Mouse (Mus musculus): Measurements from ENCODE around the gene Dppa3. TPM values are rescaled to one million over a fixed set of nuclear protein-coding genes. Genes with fewer than 3 reads are reported as not detected.

Dppa3 gene
- polyA plus RNA-seq, 1 experiment from 2014 or later, result not detected

DNA sequence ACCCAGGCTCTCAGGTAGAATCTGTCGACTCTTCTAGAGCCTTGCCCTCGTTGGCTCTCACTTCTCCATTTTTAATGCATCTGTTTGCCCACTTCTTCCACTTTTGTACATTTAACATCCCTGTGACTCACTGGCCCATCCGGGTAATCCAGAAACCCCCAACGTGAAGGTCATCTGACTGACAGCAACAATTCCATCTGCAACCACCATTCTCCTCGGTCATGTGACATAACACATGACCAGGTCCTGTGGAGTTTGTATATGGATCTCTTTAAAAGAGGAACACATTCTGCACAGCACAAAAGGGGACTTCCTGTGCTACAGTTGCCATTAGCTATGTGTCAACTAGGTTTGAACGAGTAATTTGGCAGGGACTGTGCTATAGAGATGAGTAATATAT is 28.1 kb downstream of the Dppa3 start:
- Histone ChIP-seq H3K4me3 (ENCODE audit: low read length) (no peak overlapping the region), H3K27me3 (ENCODE audit: control insufficient read depth, insufficient read depth, low read length) (no peaks in the 10 kb centered on the region), H3K36me3 (ENCODE audit: control insufficient read depth, insufficient read depth) (no peaks in the 10 kb centered on the region), H3K9me3 (replicated peaks; ENCODE audit: control insufficient read depth, low read length) (no peaks in the 10 kb centered on the region), H3K4me1 (ENCODE audit: control insufficient read depth, insufficient read depth, low read length) (no peaks in the 10 kb centered on the region), H3K4me2 (ENCODE audit: low read depth, low read length) (no peak overlapping the region), H3K27ac (ENCODE audit: low read length) (no peak overlapping the region), H3K9ac (ENCODE audit: low read length) (no peak overlapping the region)
- no peak for ATAC-seq (replicated peaks; ENCODE audit: extremely low read depth, insufficient read depth, low FRiP score)
- WGBS, result 71% methylated on average over 6 of the region's 6 CpGs

GRCm38 (mm10) chr6:122657630-122658029 is 31.4 kb downstream of the Dppa3 start:
- Histone ChIP-seq H3K27me3 (ENCODE audit: control insufficient read depth, insufficient read depth, low read length) (peaks cover 8% of the 10 kb centered on the region), H3K4me2 (ENCODE audit: low read depth, low read length) (no peak overlapping the region), H3K36me3 (ENCODE audit: control insufficient read depth, insufficient read depth) (no peaks in the 10 kb centered on the region), H3K9me3 (replicated peaks; ENCODE audit: control insufficient read depth, low read length) (no peaks in the 10 kb centered on the region), H3K27ac (ENCODE audit: low read length) (no peak overlapping the region), H3K4me3 (ENCODE audit: low read length) (no peak overlapping the region), H3K9ac (ENCODE audit: low read length) (no peak overlapping the region), H3K4me1 (ENCODE audit: control insufficient read depth, insufficient read depth, low read length) (no peaks in the 10 kb centered on the region)
- no peak for ATAC-seq (replicated peaks; ENCODE audit: extremely low read depth, insufficient read depth, low FRiP score)
- WGBS, result 69% methylated on average over 5 of the region's 5 CpGs

DNA sequence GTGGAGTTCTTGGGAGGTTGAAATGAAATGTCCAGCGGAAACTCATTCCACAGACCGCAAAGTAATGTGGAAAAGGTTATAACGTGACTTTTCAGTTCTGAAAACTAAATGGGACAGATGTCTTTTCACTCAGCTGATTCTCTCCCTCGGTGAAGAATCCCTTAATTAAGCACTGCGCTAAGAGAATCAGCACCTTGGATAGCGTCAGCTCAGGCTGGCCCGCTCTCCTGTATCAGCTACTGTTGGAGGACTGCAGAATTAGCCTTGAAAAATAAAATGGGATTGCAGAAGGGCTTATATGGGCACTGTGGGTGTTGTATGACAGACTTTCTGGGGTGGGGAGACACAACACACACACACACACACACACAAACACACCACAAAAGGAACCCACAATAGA is 33.4 kb downstream of the Dppa3 start:
- WGBS, result 9% methylated on average over 7 of the region's 7 CpGs
- no peak for ATAC-seq (replicated peaks; ENCODE audit: extremely low read depth, insufficient read depth, low FRiP score)
- Histone ChIP-seq H3K4me2 (ENCODE audit: low read depth, low read length) (no peak overlapping the region), H3K9me3 (replicated peaks; ENCODE audit: control insufficient read depth, low read length) (no peaks in the 10 kb centered on the region), H3K9ac (ENCODE audit: low read length) (no peak overlapping the region), H3K27me3 (ENCODE audit: control insufficient read depth, insufficient read depth, low read length) (peaks cover 14% of the 10 kb centered on the region), H3K4me1 (ENCODE audit: control insufficient read depth, insufficient read depth, low read length) (peaks cover 6% of the 10 kb centered on the region; the same call in 1 of the 2 replicates), H3K36me3 (ENCODE audit: control insufficient read depth, insufficient read depth) (no peaks in the 10 kb centered on the region), H3K27ac (ENCODE audit: low read length) (no peak overlapping the region), H3K4me3 (ENCODE audit: low read length) (no peak overlapping the region)

DNA sequence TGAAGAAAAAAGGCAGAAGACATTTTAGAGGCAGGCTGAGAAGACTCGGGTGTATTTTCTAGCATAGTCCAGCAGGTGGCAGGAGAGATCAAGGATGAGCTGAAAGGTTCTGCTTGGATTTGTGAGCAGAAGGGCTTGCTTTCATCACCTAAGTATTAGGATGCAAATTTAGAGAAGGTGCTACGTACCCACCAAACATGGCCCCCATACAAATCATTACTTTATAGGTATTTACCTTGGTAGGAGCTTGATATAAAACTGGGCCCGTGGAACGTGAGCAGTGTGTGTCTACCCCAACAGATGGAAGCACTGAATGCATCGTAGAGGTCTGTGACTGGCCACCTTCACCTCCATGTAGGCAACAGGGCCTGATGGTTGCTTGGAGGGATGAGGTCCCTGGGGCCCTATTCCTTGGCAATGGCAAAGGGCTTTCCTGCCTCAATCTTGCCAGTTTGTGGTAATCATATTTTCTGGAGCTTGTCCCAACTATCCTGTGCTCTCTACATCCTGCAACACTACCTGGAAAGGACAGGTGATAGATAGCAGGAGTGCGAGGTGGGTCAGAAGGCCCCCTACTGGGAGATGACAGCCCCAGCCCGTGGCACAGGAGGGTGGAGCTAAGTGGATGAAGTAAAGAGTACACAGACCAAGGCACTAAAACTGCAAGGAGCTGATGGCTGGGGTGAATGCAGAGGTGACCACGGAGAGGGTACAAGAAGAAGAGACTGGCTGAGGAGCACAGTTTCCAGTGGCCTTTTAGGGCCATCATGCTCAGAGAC is 34.6 kb downstream of the Dppa3 start:
- no peak overlapping the region for H3K9ac ChIP-seq (ENCODE audit: low read length)
- H3K4me3 ChIP-seq (ENCODE audit: low read length), result no peak overlapping the region
- H3K27ac ChIP-seq (ENCODE audit: low read length), result no peak overlapping the region
- no peaks in the 10 kb centered on the region for H3K36me3 ChIP-seq (ENCODE audit: control insufficient read depth, insufficient read depth)
- no peak overlapping the region for H3K4me2 ChIP-seq (ENCODE audit: low read depth, low read length)
- no peak for ATAC-seq (replicated peaks; ENCODE audit: extremely low read depth, insufficient read depth, low FRiP score)
- H3K9me3 ChIP-seq (replicated peaks; ENCODE audit: control insufficient read depth, low read length), result no peaks in the 10 kb centered on the region
- 32% methylated on average over 8 of the region's 8 CpGs for WGBS
- peaks cover 14% of the 10 kb centered on the region for H3K27me3 ChIP-seq (ENCODE audit: control insufficient read depth, insufficient read depth, low read length)
- peaks cover 6% of the 10 kb centered on the region; the same call in 1 of the 2 replicates for H3K4me1 ChIP-seq (ENCODE audit: control insufficient read depth, insufficient read depth, low read length)

- no peaks in the 10 kb centered on the region for H3K9me3 ChIP-seq (replicated peaks; ENCODE audit: control insufficient read depth, low read length)
- H3K36me3 ChIP-seq (ENCODE audit: control insufficient read depth, insufficient read depth), result no peaks in the 10 kb centered on the region
- peak overlapping the region; percentile 8 for H3K4me2 ChIP-seq (ENCODE audit: low read depth, low read length)
- no peak overlapping the region for H3K9ac ChIP-seq (ENCODE audit: low read length)
- H3K4me3 ChIP-seq (ENCODE audit: low read length), result no peak overlapping the region
- H3K4me1 ChIP-seq (ENCODE audit: control insufficient read depth, insufficient read depth, low read length), result peaks cover 10% of the 10 kb centered on the region
- WGBS, result 32% methylated on average over 22 of the region's 22 CpGs
- peaks cover 14% of the 10 kb centered on the region for H3K27me3 ChIP-seq (ENCODE audit: control insufficient read depth, insufficient read depth, low read length)
- no peak overlapping the region for H3K27ac ChIP-seq (ENCODE audit: low read length)
- ATAC-seq (replicated peaks; ENCODE audit: extremely low read depth, insufficient read depth, low FRiP score), result no peak
These were observed 36.5 kb downstream of the Dppa3 start for GRCm38 (mm10) chr6:122662551-122663264.

DNA sequence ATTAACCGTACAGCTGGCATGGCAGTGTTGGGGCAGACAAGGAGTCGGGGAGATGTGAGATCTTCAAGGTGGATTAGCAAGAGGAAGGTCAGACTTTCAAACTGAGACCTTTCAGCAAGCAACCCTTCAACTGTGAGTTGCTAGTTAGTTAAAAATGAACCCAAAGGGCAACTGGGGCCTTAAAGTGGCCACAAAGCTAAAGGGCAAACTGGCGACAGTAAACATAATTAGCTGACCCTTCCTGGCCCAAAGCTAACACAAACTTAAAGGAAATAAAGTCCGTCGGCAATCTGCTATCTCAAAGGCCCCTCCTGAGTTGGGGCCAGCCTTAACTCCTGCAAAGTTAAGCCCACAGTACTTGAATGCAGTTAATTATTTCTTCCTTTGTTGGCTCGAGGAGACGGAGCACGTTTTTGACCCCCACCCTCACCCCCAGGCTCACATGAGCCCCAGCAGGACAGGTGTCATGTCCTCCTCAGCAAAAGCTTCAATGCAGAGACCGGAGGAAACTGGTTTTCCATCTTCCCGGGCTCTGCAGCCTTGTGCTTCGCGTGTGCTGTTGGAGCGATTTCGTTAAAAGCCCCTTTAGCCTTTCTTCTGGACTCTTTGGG is 37.5 kb downstream of the Dppa3 start:
- Histone ChIP-seq H3K9ac (ENCODE audit: low read length) (no peak overlapping the region), H3K27ac (ENCODE audit: low read length) (no peak overlapping the region), H3K36me3 (ENCODE audit: control insufficient read depth, insufficient read depth) (no peaks in the 10 kb centered on the region), H3K4me3 (ENCODE audit: low read length) (no peak overlapping the region), H3K9me3 (replicated peaks; ENCODE audit: control insufficient read depth, low read length) (no peaks in the 10 kb centered on the region), H3K27me3 (ENCODE audit: control insufficient read depth, insufficient read depth, low read length) (peaks cover 14% of the 10 kb centered on the region), H3K4me2 (ENCODE audit: low read depth, low read length) (no peak overlapping the region), H3K4me1 (ENCODE audit: control insufficient read depth, insufficient read depth, low read length) (peaks cover 10% of the 10 kb centered on the region)
- no peak for ATAC-seq (replicated peaks; ENCODE audit: extremely low read depth, insufficient read depth, low FRiP score)
- WGBS, result 51% methylated on average over 14 of the region's 14 CpGs

GRCm38 (mm10) chr6:122665866-122666265 is 39.7 kb downstream of the Dppa3 start:
- H3K9ac ChIP-seq (ENCODE audit: low read length), result no peak overlapping the region
- H3K9me3 ChIP-seq (replicated peaks; ENCODE audit: control insufficient read depth, low read length), result no peaks in the 10 kb centered on the region
- H3K4me3 ChIP-seq (ENCODE audit: low read length), result no peak overlapping the region
- no peak overlapping the region for H3K27ac ChIP-seq (ENCODE audit: low read length)
- H3K4me1 ChIP-seq (ENCODE audit: control insufficient read depth, insufficient read depth, low read length), result peaks cover 12% of the 10 kb centered on the region
- no peak for ATAC-seq (replicated peaks; ENCODE audit: extremely low read depth, insufficient read depth, low FRiP score)
- H3K36me3 ChIP-seq (ENCODE audit: control insufficient read depth, insufficient read depth), result no peaks in the 10 kb centered on the region
- WGBS, result 21% methylated on average over 7 of the region's 7 CpGs
- 0 out of 2 replicates have a peak overlapping the region, but pooled peaks have one; percentile 9 for H3K4me2 ChIP-seq (ENCODE audit: low read depth, low read length)
- peaks cover 12% of the 10 kb centered on the region for H3K27me3 ChIP-seq (ENCODE audit: control insufficient read depth, insufficient read depth, low read length)

DNA sequence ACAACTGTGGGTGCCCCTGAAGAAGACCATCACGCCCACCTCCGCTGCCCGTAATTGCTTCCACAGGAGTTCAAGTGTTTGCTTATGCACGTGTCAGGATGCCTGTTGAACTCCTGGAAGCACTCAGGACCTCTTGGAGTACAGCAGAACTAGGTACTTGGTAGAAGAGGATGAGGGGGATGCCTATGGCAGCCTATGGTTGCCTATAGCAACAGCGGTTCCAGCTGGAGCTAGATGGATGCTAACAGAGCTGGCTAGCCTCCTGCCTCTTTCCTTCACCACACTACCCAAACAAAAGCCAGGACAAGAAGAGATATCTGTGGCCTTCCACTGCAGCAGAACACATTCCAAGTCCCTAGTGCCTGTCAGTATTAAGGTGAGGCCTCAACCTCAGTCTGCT is 41.5 kb downstream of the Dppa3 start:
- H3K4me3 ChIP-seq (ENCODE audit: low read length), result no peak overlapping the region
- H3K9me3 ChIP-seq (replicated peaks; ENCODE audit: control insufficient read depth, low read length), result no peaks in the 10 kb centered on the region
- ATAC-seq (replicated peaks; ENCODE audit: extremely low read depth, insufficient read depth, low FRiP score), result no peak
- no peak overlapping the region for H3K9ac ChIP-seq (ENCODE audit: low read length)
- no peak overlapping the region for H3K27ac ChIP-seq (ENCODE audit: low read length)
- WGBS, result 75% methylated on average over 5 of the region's 5 CpGs
- H3K4me2 ChIP-seq (ENCODE audit: low read depth, low read length), result no peak overlapping the region
- H3K36me3 ChIP-seq (ENCODE audit: control insufficient read depth, insufficient read depth), result no peaks in the 10 kb centered on the region
- H3K27me3 ChIP-seq (ENCODE audit: control insufficient read depth, insufficient read depth, low read length), result peaks cover 6% of the 10 kb centered on the region
- peaks cover 12% of the 10 kb centered on the region for H3K4me1 ChIP-seq (ENCODE audit: control insufficient read depth, insufficient read depth, low read length)

DNA sequence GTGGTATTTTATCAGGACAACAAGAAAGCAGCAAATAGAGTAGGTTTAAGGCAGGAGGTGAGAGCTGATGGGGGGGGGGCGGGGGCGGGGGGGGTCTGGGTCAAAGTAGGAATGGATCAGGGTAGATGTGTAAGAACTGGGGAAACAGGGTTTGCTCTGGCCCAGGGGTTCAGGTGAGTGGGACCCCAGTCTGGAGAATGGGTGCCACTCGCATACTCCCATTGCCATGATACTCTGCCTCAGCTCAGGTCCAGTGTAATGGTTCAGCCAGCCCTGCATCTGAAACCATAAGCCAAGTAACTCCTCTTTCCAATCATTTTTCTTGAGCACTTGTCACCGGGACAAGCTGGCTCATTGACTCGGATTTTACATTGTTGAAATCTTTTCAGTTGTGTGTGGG is 42.6 kb downstream of the Dppa3 start:
- no peak for ATAC-seq (replicated peaks; ENCODE audit: extremely low read depth, insufficient read depth, low FRiP score)
- Histone ChIP-seq H3K4me3 (ENCODE audit: low read length) (no peak overlapping the region), H3K9ac (ENCODE audit: low read length) (no peak overlapping the region), H3K9me3 (replicated peaks; ENCODE audit: control insufficient read depth, low read length) (no peaks in the 10 kb centered on the region), H3K4me1 (ENCODE audit: control insufficient read depth, insufficient read depth, low read length) (peaks cover 6% of the 10 kb centered on the region; the same call in 1 of the 2 replicates), H3K27ac (ENCODE audit: low read length) (no peak overlapping the region), H3K4me2 (ENCODE audit: low read depth, low read length) (no peak overlapping the region), H3K36me3 (ENCODE audit: control insufficient read depth, insufficient read depth) (no peaks in the 10 kb centered on the region), H3K27me3 (ENCODE audit: control insufficient read depth, insufficient read depth, low read length) (peaks cover 1% of the 10 kb centered on the region; the same call in 1 of the 2 replicates)
- WGBS, result 70% methylated on average over 5 of the region's 5 CpGs
